Mouse (Mus musculus) gastrocnemius, adult 2 months (tissue): Measurements from ENCODE around the gene Ang5. TPM values are rescaled to one million over a fixed set of nuclear protein-coding genes. Genes with fewer than 3 reads are reported as not detected.
"Not testable (repeated sequence)": the region's sequence is repeated elsewhere in the genome, so short reads cannot be mapped to it uniquely, and the experiment has no call there.

Source experiments
- DNase-seq: peaks from one replicate; pipeline ENCODE4 v3.0.0; 2022
- H3K27ac ChIP-seq: fragments of 200-600 bp; 2 replicates; pipeline ENCODE4 v1.8.1; 2022; ENCODE audit warnings: mild to moderate bottlenecking
- H3K4me3 ChIP-seq: fragments of 200-600 bp; 2 replicates; pipeline ENCODE4 v1.8.1; 2022; ENCODE audit warnings: mild to moderate bottlenecking, moderate library complexity
- CTCF ChIP-seq: fragments of 200-600 bp; IDR thresholded peaks from 2 replicates; pipeline ENCODE4 v1.8.1; 2022; ENCODE audit warnings: antibody characterized with exemption, mild to moderate bottlenecking, moderate library complexity
- intact Hi-C: fragments of 180-260 bp; cut with DNase I; formaldehyde crosslinking; loops from one replicate; pipeline ENCODE4 v1.15.1; 2025
- long read RNA-seq, 2 experiments: library from polyadenylated mRNA; stranded (forward); transcript quantifications; one replicate each; pipeline ENCODE4 v2.0.0; 2021
- total RNA-seq, 2 experiments: library from RNA; stranded (reverse); gene quantifications; 2 replicates each; pipeline ENCODE4 v1.2.3; 2021

Gene Ang5
- not detected for total RNA-seq
- long read RNA-seq, experiment 1: 0 reads
- long read RNA-seq, experiment 2: 0 reads

DNA sequence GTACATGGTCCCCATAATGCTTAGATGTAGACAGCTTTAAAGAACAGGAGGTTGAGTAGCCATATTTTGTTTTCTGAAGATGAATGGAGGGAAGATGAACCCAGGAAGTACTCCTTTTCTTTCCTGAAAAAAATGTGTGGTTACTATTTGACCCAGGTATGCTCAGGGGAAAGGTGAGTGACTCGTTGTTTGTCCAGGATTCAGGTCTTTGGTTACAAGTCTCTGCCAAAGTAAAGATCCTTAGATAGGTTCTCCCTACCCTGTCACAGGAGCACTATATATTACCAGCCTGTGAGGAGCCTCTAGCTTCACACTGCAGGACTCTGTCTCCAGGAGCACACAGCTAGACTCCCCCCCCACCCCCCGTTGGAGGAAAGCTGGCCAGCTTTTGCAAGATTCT is at the start of gene Ang5:
Gene Ang5 (plus strand): TSS at position 301 of the 400 bp plus-strand sequence.
- DNase-seq, intact Hi-C loops, H3K27ac ChIP-seq, H3K4me3 ChIP-seq: not testable (repeated sequence)

DNA sequence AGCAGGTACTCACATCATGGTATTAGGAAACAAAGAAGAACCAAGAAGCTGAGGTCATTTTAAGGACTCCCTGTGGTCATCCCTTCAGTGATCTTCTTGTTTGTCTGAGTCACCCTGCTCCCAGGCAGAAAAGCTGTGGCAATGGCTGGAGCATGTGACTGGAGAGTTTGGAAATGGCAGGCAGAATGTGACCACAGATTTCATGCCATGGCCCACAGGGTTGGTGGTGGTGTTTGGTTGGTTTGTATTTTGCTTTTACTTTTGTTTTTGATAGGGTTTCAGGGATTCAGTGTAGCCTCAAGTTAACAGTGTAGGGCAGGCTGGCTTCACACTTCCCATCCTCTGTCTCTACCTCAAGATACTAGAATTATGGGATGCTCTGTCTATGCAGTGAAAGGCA is 38.7 kb upstream of the Ang5 start:
- H3K4me3 ChIP-seq, intact Hi-C loops, DNase-seq, H3K27ac ChIP-seq: not testable (repeated sequence)

DNA sequence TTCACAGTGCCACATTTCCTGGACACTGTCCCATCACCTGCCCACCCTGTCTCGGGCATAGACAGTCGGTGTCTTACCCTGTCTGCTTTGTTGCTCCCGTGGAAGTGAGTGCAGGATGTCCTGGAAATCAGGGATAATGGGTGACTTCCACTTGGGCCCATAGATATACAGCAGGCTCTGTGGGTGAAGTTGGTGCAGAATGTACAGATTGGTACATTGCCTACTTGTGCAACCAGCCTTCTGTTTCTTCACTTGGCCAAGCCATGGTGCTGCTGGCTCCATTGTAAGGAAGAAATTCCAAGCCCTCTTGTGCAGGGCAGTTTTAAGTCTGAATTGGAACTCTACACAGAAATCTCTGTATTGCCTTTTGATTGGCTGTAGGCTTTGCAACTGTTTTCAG is 33.4 kb upstream of the Ang5 start, which contains the start of gene Ear10:
Gene Ear10 (minus strand): TSS at position 101 of the 400 bp plus-strand sequence.
- H3K27ac ChIP-seq, H3K4me3 ChIP-seq, DNase-seq, intact Hi-C loops: not testable (repeated sequence)

DNA sequence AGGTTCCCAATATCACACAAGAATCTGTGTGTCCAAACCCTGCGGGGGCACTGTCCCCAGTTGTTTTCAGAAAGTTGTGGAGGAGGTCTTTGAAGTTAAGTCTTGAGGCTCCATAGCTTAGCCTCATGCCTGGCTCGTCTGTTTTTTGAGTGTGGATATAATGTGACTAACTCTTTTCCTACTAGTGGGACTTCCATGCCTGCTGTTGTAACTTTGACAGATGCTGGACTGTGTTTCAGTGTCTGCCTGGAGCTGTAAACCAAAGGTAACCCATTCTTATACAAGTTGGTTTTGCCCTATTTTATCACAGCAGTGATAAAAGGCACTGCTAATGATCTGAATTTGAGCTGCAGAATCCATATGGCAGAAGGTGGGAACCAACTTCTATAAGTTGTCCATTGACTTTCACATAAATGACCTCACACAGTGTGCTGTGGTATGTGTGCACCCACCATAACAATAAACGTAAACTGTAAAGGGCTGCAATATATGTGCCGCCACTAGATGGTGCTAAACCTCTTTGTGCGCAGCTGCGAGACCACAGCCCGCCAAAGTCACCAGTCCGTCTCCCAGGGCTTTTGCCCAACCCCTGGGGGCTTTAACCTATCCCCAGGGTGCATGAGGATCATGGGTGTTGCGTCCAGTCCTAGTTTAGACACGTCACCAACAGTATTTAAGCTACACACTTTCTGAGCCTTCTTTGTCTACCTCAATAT is 32.0 kb upstream of the Ang5 start, which contains the start of gene Gm8113:
Gene Gm8113 (plus strand): TSS at position 703 of the 716 bp plus-strand sequence.
- TF ChIP-seq CTCF: peak; percentile 70
- Histone ChIP-seq H3K4me3 (peak within 1 kb of the TSS; percentile 71), H3K27ac (peak within 1 kb of the TSS; percentile 48; the same call in 1 of the 2 replicates)
- intact Hi-C loops: not testable (repeated sequence)
- DNase-seq: peak; percentile 54

DNA sequence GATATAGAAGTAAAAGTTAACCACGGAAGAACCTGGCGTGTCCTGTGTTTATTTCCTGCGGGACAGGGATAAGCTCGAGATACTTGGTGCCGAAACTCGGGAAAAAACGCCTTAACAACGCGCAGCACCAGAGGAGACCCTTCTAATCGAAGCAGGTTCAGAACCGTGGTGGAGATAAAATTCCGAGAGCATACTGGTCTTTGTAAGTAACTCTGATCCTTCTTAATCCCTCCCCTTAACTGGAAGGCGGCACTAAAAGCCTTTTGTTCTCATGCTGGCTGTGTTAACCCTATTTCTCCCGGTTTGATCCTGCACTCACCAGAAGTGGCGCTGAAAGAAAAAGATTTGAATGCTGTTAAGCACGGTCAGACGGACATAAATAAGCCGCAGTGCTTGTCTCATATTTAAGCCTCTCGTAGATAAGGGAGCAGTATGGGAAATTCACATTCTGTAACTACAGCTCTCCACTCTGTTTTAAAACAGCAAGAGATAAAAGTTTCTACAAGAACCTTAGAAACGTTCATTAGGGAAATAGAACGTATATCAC is 31.4 kb upstream of the Ang5 start:
- Histone ChIP-seq H3K27ac (peak overlapping the region; percentile 48; the same call in 1 of the 2 replicates), H3K4me3 (peak overlapping the region; percentile 71)
- DNase-seq, intact Hi-C loops: not testable (repeated sequence)

DNA sequence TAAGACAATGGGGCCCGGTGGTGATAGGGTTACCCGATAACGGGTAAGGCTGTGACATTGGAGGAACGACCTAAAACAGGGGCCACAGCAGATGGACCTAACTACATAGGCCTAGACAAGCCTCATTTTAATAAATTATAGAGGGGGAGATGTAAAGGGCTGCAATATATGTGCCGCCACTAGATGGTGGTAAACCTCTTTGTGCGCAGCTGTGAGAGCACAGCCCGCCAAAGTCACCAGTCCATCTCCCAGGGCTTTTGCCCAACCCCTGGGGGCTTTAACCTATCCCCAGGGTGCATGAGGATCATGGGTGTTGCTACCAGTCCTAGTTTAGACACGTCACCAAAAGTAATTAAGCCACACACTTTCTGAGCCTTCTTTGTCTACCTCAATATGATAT is 23.9 kb upstream of the Ang5 start:
- TF ChIP-seq CTCF: peak; percentile 61
- peak; percentile 32 for DNase-seq
- H3K4me3 ChIP-seq, intact Hi-C loops, H3K27ac ChIP-seq: not testable (repeated sequence)

DNA sequence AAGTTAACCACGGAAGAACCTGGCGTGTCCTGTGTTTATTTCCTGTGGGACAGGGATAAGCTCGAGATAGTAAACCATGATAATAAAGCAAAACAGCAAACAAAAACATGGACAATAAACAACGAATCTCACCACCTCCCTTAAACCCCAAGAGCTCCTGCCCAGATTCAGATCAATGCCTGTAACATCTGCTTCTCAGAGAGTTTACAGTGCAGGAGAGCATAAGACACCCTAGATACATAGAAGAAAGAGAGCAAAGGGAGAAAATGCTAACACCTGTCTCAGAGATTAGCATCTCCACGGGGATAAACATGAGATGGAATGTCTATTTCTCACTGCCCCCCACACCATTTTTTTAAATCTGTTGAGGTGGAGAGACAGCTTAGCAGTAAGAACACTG is 23.5 kb upstream of the Ang5 start:
- H3K27ac ChIP-seq, DNase-seq, H3K4me3 ChIP-seq, intact Hi-C loops: not testable (repeated sequence)

DNA sequence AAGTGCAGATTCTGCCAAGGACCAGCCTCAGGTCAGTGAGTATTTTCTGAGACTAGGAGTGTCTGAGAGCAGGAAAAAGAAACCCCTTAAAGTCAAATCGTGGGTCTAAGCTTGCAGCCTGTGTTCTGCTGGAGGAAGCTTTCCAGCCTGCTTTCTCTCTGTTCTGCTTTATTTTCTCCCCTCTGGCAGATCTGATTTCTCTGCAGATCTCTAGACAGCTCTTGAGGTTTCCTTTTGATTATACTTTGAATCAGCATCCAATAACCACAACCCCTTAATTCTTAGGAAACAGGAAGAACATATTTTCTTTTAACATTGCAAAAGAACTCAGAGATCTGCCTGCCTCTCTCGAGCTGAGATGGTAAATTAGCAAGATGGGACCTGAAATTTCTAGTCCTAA is 3.5 kb upstream of the Ang5 start:
- H3K4me3 ChIP-seq, DNase-seq, intact Hi-C loops, H3K27ac ChIP-seq: not testable (repeated sequence)

DNA sequence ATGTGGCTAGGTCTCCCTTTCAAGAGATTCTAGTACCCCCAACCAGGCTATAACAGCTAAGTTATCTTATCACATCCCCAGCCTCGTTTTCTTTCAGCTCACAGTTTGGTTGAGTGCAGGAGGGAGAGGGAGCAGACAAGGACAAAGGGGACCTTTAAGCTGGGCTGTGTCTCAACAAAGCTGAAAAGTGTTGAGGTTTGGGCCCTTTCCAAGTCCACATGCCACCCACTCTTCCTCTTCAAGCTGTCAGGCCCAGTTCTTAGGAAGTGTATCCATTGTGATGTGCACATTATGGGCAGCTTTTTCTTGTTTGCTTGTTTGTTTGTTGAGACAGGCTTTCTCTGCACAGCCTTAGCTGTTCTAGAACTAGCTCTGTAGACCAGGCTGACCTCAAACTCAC is 1.8 kb upstream of the Ang5 start:
- DNase-seq, intact Hi-C loops, H3K27ac ChIP-seq, H3K4me3 ChIP-seq: not testable (repeated sequence)

DNA sequence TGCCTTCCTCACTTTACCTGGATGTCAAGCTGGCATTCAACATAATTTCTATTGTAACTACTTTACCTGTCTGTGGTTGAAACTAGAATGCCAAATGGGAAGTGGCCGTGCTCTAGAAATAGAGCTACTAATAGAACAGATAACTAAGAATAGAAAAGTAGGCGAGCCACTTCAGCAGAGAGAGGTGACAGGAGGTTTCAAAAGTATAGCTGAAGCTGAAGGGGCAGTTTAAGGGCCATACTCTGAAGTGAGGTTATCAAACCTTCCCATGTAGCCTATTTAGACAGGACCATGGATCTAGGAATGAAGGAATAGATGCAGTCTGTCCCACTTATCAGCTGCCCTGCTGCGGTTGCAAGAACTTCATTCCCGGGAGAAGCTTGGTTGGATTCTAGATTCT is 26.6 kb downstream of the Ang5 start:
- Histone ChIP-seq H3K4me3 (no peak overlapping the region), H3K27ac (no peak overlapping the region)
- no peak for TF ChIP-seq CTCF
- intact Hi-C loops: no loop called here
- DNase-seq: no peak

DNA sequence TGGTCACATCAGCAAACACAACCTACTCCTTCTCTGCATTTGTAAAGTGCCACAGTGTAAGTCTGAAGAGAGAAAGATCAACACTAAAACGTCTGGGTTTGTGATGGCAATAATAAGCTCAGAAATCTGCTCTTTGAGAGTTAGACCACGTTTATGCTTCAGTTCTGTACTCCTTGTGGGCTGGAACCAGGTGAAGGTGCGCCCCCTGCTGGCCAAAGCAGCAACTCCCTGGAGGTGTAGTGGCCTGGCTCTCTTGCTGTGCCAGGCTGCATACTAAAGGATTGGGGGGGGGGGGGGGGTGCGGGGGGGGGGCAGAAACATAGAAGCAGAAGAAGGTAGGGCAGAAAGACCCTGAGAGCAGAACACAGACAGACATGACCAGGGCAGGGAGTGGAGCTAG is 27.0 kb downstream of the Ang5 start:
- DNase-seq: peak; percentile 51
- intact Hi-C loops: no loop called here
- H3K4me3 ChIP-seq: no peak overlapping the region
- TF ChIP-seq CTCF: peak; percentile 55
- no peak overlapping the region for H3K27ac ChIP-seq

DNA sequence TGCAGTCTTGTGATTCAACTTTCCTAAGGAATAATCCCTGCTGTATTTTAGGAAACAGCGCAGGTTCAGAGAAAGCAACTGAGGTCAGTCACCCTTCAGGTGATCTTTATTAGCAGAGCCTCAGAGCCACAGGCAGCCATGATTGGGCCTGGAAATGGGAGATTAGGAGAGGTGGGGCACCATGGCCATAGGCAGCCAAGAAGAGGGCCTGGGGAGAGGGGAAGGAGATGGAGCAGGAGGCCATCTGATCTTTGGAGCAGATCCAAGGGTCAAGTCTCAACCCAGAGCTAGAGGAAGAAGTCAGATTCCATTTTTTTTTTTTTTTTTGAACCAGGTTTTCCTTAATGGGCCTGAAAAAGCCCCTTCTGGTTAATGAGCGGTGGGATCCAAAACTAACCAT is 29.3 kb downstream of the Ang5 start:
- no peak for DNase-seq
- H3K27ac ChIP-seq: no peak overlapping the region
- TF ChIP-seq CTCF: no peak
- intact Hi-C loops: no loop called here
- no peak overlapping the region for H3K4me3 ChIP-seq

DNA sequence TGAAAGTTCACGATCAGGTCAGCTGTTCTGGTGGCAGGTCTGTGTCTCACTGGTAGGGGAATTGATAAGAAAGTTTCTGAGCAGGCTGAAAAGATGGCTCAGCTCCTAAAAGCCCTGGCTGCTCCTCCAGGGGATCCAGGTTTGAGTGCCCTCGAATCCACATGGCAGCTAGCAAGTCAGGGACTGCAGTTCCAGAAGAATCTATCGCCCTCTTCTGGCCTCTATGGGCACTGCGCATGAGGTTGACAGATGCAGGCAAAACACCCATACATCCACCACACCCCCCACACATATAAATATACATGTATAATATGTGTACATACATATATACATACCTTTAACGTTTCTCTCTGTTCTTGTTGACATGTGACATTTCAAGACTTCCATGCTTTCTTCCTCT is 30.5 kb downstream of the Ang5 start:
- H3K27ac ChIP-seq, intact Hi-C loops, H3K4me3 ChIP-seq: not testable (repeated sequence)
- peak; percentile 72 for DNase-seq
- TF ChIP-seq CTCF: peak; percentile 67

DNA sequence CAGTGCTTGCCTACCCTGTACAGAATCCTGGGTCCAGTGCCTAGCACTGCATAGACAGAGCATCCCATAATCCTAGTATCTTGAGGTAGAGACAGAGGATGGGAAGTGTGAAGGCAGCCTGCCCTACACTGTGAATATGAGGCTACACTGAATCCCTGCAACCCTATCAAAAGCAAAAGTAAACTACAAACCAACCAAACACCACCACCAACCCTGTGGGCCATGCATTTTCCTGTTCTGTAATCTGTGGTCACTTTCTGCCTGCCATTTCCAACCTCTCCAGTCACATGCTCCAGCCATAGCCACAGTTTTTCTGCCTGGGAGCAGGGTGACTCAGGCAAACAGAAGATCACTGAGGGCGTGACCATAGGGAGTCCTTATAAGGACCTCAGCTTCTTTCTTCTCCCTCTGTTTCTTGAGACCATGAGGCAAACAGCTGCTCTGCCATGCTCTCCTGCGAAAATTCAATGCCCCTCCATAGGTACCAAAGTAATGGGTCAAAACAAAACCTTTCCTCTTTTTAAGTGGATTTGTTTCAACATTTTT is 41.7 kb downstream of the Ang5 start:
- DNase-seq, H3K4me3 ChIP-seq, H3K27ac ChIP-seq, intact Hi-C loops: not testable (repeated sequence)
